Mouse (Mus musculus): ENCODE results near the gene Nfat5.

The Nfat5 gene

GRCm38 (mm10) chr8:107397665-107398064 is 104.4 kb downstream of the Nfat5 start:
- DNase-seq (ENCODE audit: low spot score): no peak

GRCm38 (mm10) chr8:107399495-107399894 is 106.2 kb downstream of the Nfat5 start:
- DNase-seq (ENCODE audit: low spot score): no peak

DNA sequence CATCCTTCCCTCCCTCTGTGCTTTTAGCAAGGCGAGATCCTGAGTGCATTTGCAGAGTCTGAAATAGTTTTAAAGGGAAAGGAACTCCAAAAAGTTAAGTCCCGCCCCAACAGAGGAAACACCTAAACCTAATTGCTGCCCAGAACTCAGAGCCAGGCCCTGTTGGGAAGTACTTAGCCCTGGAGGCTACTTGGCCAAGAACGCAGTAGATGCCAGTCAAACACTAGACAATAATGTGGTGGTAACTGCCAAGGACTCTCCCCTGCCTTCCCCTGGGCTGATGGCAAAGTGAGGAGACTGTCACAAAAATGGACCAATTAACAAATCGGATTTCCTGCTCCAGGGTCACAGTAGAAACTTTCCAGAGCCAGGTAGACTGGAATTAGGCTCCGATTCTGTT is 108.6 kb downstream of the Nfat5 start:
- DNase-seq (ENCODE audit: low spot score): no peak

- peak; percentile 74 for DNase-seq (ENCODE audit: low spot score)
These were observed 109.9 kb downstream of the Nfat5 start, which contains the start of gene Nqo1 for GRCm38 (mm10) chr8:107403038-107403781. Gene Nqo1, minus strand, starts transcription at chr8:107403206.

DNA sequence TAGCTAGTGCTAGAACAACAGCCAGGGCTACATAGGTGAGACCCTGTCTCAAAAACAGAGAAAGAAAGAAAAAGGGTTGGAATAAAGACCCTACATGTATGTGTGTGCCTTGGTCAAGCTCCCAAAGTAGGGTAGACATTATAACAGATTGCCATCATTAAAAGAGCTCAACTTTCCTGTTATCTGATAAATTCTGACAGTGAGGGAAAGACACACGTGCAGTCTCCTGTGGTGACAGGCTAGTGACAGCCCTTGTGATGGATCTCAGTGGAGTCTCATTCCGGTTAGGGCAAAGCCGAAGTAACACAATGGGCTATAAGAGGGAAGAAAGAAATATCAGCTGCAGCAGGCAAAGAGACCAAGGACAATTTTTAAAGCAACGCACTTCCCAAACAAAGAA is 110.8 kb downstream of the Nfat5 start:
- DNase-seq (ENCODE audit: low spot score): no peak

DNA sequence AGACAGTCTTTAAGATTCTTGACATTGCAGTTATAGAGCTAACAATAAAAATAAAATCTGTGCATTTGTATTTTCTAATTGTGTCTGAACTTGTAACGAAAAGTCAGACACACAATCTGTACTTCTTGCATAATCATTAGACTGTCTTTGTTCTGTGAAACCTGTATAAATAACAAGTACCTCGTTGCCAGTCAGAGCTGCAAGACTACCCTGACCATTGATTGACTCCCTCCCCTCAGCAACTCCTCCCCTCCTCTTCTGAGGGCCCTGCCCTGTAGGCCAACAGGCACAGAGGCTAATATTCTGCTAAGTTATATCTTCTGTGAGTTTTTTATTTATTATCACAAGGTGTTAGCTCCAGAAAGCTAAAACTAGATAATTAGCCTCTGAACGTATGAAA is 112.7 kb downstream of the Nfat5 start:
- DNase-seq (ENCODE audit: low spot score): no peak

DNA sequence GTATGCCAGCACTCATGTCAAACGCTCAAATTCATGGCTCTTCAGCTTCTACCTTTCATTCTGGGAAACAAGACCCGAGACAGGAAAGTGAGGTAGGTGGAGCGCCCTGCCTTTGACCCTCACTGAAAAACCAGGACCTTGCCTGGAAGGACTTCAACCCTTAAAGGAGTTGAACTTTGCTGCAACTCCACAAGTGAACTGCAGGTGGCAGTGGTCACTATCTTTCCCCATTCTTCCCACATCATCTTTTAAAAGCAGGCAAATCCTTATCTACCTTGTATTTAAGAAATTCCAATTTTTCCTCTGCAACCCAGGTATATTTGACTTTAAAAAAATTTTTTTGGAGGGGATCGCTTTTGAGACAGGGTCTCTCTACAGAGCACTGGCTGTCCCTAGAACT is 118.1 kb downstream of the Nfat5 start:
- peak; percentile 42 for DNase-seq (ENCODE audit: low spot score)

DNA sequence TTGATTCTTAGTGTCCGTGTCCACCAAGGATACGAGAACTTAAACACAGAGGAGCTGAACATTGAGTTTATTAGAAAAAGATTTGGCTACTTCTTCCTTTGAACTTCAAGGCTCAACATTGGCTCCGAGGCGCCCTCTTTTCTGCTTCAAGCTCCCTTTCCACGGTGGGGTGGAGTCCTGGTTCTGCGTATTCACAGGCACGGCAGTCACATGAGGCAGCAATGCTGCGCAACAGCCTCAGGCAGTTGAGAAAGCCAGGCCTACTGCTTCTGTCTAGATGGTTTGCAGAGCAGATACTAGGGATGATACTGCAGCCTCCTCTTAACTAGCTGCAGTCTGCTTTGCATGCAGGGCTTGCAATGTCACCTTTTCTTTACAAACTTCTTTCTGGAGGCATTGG is 119.3 kb downstream of the Nfat5 start:
- DNase-seq (ENCODE audit: low spot score): no peak

DNA sequence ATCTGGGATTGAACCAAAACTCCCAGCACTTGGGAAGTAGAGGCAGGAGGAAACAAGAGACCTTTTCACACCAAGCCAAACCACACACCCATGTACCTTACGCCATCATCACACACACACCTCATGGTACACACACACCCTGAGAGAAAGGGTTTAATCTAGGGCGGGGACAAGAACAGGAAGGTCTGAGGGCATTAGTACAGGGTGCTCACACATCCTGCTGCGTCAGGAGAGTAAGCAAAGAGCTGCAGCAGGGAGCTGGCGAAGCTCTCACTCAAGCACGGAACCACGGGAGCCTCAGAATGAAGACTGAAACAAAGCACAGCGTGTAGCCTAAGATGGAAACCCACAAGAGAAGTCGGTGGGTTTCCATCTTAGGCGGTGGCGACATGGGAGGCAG is 120.6 kb downstream of the Nfat5 start:
- DNase-seq (ENCODE audit: low spot score): no peak

DNA sequence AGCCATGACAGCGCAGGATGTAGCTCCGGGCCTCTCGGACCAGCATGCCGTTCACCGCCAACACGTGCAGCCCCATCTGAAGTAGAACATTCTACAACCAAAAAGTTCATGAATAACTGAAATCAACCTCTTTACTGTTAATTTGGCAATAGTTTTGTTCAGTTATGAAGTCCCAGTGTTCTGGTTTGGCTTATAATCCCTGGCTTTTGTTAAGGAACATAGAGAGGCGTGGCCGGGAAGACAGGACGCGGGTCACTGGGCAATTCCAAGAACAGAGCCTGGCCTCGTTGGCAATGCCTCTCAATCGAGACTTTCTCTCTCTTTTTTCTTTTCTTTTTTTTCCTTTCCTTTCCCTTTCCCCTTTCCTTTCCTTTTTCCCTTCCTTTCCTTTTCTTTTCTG is 123.7 kb downstream of the Nfat5 start:
- DNase-seq (ENCODE audit: low spot score): no peak

DNA sequence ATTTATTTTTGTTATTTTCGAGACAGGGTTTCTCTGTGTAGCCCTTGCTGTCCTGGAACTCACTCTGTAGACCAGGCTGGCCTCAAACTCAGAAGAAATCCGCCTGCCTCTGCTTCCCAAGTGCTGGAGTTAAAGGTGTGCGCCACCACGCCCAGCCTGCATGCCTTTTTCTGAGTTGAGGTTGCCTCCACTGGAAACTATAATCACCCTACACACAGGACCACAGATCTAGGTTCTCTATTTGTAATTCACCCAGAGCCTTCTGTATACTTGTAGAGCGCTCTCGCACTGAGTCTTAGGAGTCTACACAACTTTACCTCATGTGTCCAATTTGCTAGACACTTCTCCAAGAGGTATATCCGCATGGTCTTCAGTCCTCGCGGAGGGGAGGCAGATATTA is 130.9 kb downstream of the Nfat5 start:
- DNase-seq (ENCODE audit: low spot score): no peak

DNA sequence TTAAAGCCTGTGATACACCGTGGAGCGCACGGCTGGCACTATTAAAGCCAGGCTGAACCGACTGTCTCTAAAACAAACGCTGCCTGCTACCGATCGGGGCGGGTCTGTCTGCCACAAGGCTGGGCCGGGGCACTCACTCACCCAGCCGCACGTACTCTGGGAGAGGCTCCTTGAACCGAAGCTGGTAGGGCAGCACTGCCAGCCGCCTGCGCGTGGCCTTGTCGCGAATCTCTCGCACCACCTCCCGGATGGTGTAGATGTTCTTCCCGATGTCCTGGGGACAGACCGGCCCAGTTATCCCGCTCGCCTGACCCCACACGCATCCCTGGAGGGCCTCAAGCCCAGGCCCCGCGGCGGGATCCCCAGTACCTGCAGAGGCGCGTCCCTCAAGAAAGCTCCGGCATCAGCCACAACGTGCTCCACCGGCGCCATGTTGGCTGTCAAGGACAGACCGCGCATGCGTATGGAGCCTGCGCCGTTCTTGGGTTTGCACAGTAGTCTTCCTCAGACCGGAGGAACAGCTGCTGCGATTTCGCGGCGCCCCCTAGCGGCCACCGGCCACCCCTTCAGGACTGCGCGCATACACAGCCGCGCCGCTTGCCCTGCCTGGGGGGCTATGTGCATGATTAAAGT is 131.4 kb downstream of the Nfat5 start, which contains the start of gene Nob1:
Nob1 (minus strand) TSS at position 455 of the 633 bp plus-strand sequence.
- peak; percentile 93 for DNase-seq (ENCODE audit: low spot score)

DNA sequence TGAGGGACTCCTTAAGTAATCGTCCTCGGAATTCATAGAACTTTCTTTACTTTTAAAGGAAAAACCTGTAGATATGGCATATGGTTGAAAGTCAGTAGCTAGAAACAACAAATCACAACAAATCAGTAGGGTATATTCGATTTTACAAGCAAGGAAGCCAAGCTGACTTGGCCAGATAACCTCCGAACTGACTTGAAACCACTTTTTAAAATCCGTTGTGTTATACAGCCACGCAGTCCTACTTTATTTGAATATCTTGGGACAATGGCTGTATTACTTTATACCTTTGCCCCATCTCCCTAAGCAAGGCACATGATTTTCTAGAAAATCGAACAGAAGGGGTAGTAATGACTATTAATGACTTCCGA is 131.9 kb downstream of the Nfat5 start:
- no peak for DNase-seq (ENCODE audit: low spot score)

Data from yolk sac, embryonic 10.5 days (tissue).